ENCODE assay signal across 27 mouse cellular contexts in genomic region chr1:23648875-23649506, GRCm38 (mm10).
DNase-seq lines count a peak whose midpoint lies in the region; ATAC-seq and TF ChIP-seq lines count a peak whose summit lies in the region.
"Had no signal": no experiment of that assay in that cellular context is flagged by ENCODE, and none has a peak within 500 bp of the region (broad histone marks: within the 10 kb centered on the region; RNA-seq: fewer than 3 reads in every experiment).

No protein-coding gene starts in this region.

- peak; percentile 62; the same call in 1 of the 2 replicates for ATAC-seq in hindbrain, embryonic 14.5 days (ENCODE audit: low FRiP score)
- no peak for ATAC-seq in hindbrain, embryonic 11.5 days (ENCODE audit: low FRiP score)
- peak; percentile 67; the same call in 1 of the 2 replicates for ATAC-seq in lung, embryonic 16.5 days (ENCODE audit: low read depth)
- peak; percentile 47; the same call in 1 of the 2 replicates for ATAC-seq in neural tube, embryonic 15.5 days (ENCODE audit: low FRiP score)
- ATAC-seq: forebrain, embryonic 15.5 days; inflammation-experienced regulatory T-cells, adult 6 months; liver, postnatal 0 days; midbrain, embryonic 16.5 days had no signal

- no peaks in the 10 kb centered on the region for H3K27me3 ChIP-seq in hindbrain, embryonic 14.5 days (ENCODE audit: control insufficient read depth, insufficient read depth, low read length)
- H3K27me3 ChIP-seq in hindbrain, embryonic 11.5 days (ENCODE audit: control insufficient read depth, insufficient read depth, low read length): no peaks in the 10 kb centered on the region
- H3K27me3 ChIP-seq in lung, embryonic 16.5 days (ENCODE audit: control insufficient read depth, insufficient read depth, low read depth, low read length): no peaks in the 10 kb centered on the region
- no peaks in the 10 kb centered on the region for H3K27me3 ChIP-seq in neural tube, embryonic 15.5 days (replicated peaks)
- H3K27me3 ChIP-seq: CH12.LX; embryonic facial prominence, embryonic 12.5 days; forebrain, embryonic 15.5 days; heart, embryonic 13.5 days; limb, embryonic 12.5 days had no signal

- H3K4me2 ChIP-seq in hindbrain, embryonic 14.5 days (replicated peaks): no peak overlapping the region
- H3K4me2 ChIP-seq in hindbrain, embryonic 11.5 days (replicated peaks; ENCODE audit: low read depth, low read length): no peak overlapping the region
- H3K4me2 ChIP-seq in lung, embryonic 16.5 days (ENCODE audit: low read depth, low read length): no peak overlapping the region
- no peak overlapping the region for H3K4me2 ChIP-seq in neural tube, embryonic 15.5 days
- H3K4me2 ChIP-seq: embryonic facial prominence, embryonic 12.5 days; forebrain, embryonic 15.5 days; heart, embryonic 13.5 days; limb, embryonic 12.5 days; liver, embryonic 11.5 days had no signal

- no peak overlapping the region for H3K27ac ChIP-seq in hindbrain, embryonic 14.5 days
- no peak overlapping the region for H3K27ac ChIP-seq in hindbrain, embryonic 11.5 days (ENCODE audit: low read depth, low read length)
- H3K27ac ChIP-seq in lung, embryonic 16.5 days (ENCODE audit: low read length): no peak overlapping the region
- H3K27ac ChIP-seq in neural tube, embryonic 15.5 days (replicated peaks): no peak overlapping the region
- H3K27ac ChIP-seq: embryonic facial prominence, embryonic 12.5 days; forebrain, embryonic 15.5 days; heart, adult 2 months; heart, embryonic 13.5 days; limb, embryonic 12.5 days; macrophage had no signal

- intact Hi-C loops in heart, postnatal 36 days (cut with DNase I): no loop called here

- no peak for DNase-seq in hindbrain, embryonic 14.5 days (ENCODE audit: low spot score)
- DNase-seq in hindbrain, embryonic 11.5 days (ENCODE audit: low spot score): no peak
- DNase-seq in lung, postnatal 14 days: no peak
- DNase-seq in brain, embryonic 14.5 days (ENCODE audit: low read depth): peak; percentile 41
- no peak for DNase-seq in heart, postnatal 36 days
- DNase-seq: adrenal gland, adult 2 months; B cell, adult 2 months; cerebellum, adult 18-20 months; cerebellum, postnatal 14 days; gastrocnemius, postnatal 36 days; heart, adult 2 months; heart, postnatal 14 days; kidney, adult 9 months; kidney, postnatal 36 days; liver, postnatal 0 days had no signal

- peaks cover 4% of the 10 kb centered on the region; the same call in 1 of the 2 replicates for H3K4me1 ChIP-seq in hindbrain, embryonic 14.5 days (replicated peaks; ENCODE audit: control insufficient read depth, insufficient read depth, low read length)
- no peaks in the 10 kb centered on the region for H3K4me1 ChIP-seq in hindbrain, embryonic 11.5 days (replicated peaks; ENCODE audit: control insufficient read depth, insufficient read depth, low read length)
- no peaks in the 10 kb centered on the region; the same call in 1 of the 2 replicates for H3K4me1 ChIP-seq in lung, embryonic 16.5 days (replicated peaks; ENCODE audit: control insufficient read depth, insufficient read depth, low read length)
- peaks cover 13% of the 10 kb centered on the region; the same call in 1 of the 2 replicates for H3K4me1 ChIP-seq in neural tube, embryonic 15.5 days
- H3K4me1 ChIP-seq: embryonic facial prominence, embryonic 12.5 days; forebrain, embryonic 15.5 days; heart, embryonic 13.5 days; limb, embryonic 12.5 days had no signal

- H3K36me3 ChIP-seq in hindbrain, embryonic 14.5 days (replicated peaks; ENCODE audit: control insufficient read depth, insufficient read depth): no peaks in the 10 kb centered on the region
- H3K36me3 ChIP-seq in hindbrain, embryonic 11.5 days (ENCODE audit: control insufficient read depth, insufficient read depth, low read length): no peaks in the 10 kb centered on the region
- no peaks in the 10 kb centered on the region for H3K36me3 ChIP-seq in lung, embryonic 16.5 days (ENCODE audit: control insufficient read depth, insufficient read depth, low read length)
- H3K36me3 ChIP-seq in neural tube, embryonic 15.5 days: no peaks in the 10 kb centered on the region
- H3K36me3 ChIP-seq: embryonic facial prominence, embryonic 12.5 days; forebrain, embryonic 15.5 days; G1E; heart, embryonic 13.5 days; limb, embryonic 12.5 days had no signal

- H3K4me3 ChIP-seq in hindbrain, embryonic 14.5 days (replicated peaks; ENCODE audit: low read length): no peak overlapping the region
- H3K4me3 ChIP-seq in hindbrain, embryonic 11.5 days (ENCODE audit: low read depth, low read length): no peak overlapping the region
- H3K4me3 ChIP-seq in lung, embryonic 16.5 days (ENCODE audit: low read length): no peak overlapping the region
- H3K4me3 ChIP-seq in neural tube, embryonic 15.5 days (replicated peaks): no peak overlapping the region
- H3K4me3 ChIP-seq: embryonic facial prominence, embryonic 12.5 days; forebrain, embryonic 15.5 days; heart, adult 2 months; heart, embryonic 13.5 days; limb, embryonic 12.5 days had no signal

- H3K9me3 ChIP-seq in hindbrain, embryonic 14.5 days (ENCODE audit: control insufficient read depth, low read length): no peaks in the 10 kb centered on the region
- H3K9me3 ChIP-seq in hindbrain, embryonic 11.5 days (ENCODE audit: control insufficient read depth, low read length): no peaks in the 10 kb centered on the region
- no peaks in the 10 kb centered on the region for H3K9me3 ChIP-seq in lung, embryonic 16.5 days (ENCODE audit: control insufficient read depth, low read length)
- H3K9me3 ChIP-seq in neural tube, embryonic 15.5 days (replicated peaks): no peaks in the 10 kb centered on the region
- H3K9me3 ChIP-seq: embryonic facial prominence, embryonic 12.5 days; forebrain, embryonic 15.5 days; G1E; heart, embryonic 13.5 days; limb, embryonic 12.5 days had no signal

- no peak for TF ChIP-seq CTCF in brain, embryonic 14.5 days (IDR thresholded peaks at IDR 0.05; ENCODE audit: borderline replicate concordance, extremely low read depth, insufficient read depth, insufficient read length)

- TF ChIP-seq POLR2A in brain, embryonic 14.5 days (IDR thresholded peaks at IDR 0.05; ENCODE audit: borderline replicate concordance, extremely low read depth, insufficient read depth, insufficient read length, poor library complexity, severe bottlenecking): no peak

- WGBS in hindbrain, embryonic 14.5 days: 62% methylated on average over 7 of the region's 7 CpGs
- WGBS in hindbrain, embryonic 11.5 days: 81% methylated on average over 7 of the region's 7 CpGs
- 48% methylated on average over 7 of the region's 7 CpGs for WGBS in lung, embryonic 16.5 days
- WGBS in neural tube, embryonic 15.5 days: 48% methylated on average over 7 of the region's 7 CpGs

- H3K9ac ChIP-seq in hindbrain, embryonic 14.5 days: no peak overlapping the region
- no peak overlapping the region for H3K9ac ChIP-seq in hindbrain, embryonic 11.5 days (ENCODE audit: low read depth, low read length)
- no peak overlapping the region for H3K9ac ChIP-seq in lung, embryonic 16.5 days (ENCODE audit: low read length)
- H3K9ac ChIP-seq in neural tube, embryonic 15.5 days (replicated peaks): no peak overlapping the region
- H3K9ac ChIP-seq: embryonic facial prominence, embryonic 12.5 days; forebrain, embryonic 15.5 days; heart, embryonic 13.5 days; limb, embryonic 12.5 days; liver, postnatal 0 days had no signal
